Mouse (Mus musculus) lung, postnatal 25 days (tissue): ENCODE results near the gene Pitpnm3.

Experiments
- DNase-seq: peaks from one replicate; pipeline ENCODE4 v3.0.0; 2022; ENCODE audit warnings: low spot score

Pitpnm3 gene

GRCm38 (mm10) chr11:72136231-72136982, 829 bp upstream of the Pitpnm3 start:
- peak; percentile 61 for DNase-seq

DNA sequence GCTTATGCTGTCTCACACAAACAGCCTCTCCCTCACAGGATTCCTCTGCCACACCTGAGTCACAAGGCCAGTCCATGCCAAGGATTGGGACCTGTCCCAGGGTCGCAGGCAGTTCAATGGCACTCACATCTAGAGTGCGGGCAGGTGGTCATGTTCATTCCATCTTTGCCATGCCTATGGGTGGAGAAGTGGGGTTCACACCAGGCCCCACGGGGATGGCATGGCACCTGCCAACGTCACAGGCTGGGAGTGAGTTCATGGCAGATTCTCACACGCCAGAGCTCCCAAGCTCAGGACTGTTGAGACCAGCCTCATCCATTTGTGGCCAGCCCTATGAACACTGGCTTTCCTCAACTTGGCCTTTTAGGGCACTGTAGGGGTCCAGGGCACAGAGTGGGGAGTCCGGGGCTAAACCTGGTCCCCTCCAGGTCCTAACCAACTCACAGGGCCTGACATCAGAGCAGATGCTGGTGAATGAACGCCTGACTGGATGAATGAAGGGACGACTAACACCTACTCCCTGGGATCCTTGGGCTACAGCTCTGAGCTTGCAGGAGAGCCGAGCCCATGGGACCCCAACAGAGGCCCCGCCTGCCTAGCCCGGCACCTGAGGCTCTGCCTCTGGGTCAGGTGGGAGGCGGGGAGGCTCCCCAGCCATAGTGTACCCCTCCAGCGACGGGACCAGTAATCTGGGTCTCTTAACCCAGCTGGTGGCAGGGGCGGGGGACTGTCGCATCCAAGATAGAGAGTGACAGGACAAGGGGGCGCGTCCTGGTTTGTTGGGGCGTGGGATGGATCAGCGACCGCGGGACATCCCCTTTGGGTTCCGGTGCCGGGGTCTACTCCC, 819 bp downstream of the Pitpnm3 start:
- no peak for DNase-seq

GRCm38 (mm10) chr11:72133075-72133474, 2.5 kb downstream of the Pitpnm3 start:
- DNase-seq: peak; percentile 39

GRCm38 (mm10) chr11:72132266-72132665, 3.3 kb downstream of the Pitpnm3 start:
- DNase-seq: peak; percentile 88

DNA sequence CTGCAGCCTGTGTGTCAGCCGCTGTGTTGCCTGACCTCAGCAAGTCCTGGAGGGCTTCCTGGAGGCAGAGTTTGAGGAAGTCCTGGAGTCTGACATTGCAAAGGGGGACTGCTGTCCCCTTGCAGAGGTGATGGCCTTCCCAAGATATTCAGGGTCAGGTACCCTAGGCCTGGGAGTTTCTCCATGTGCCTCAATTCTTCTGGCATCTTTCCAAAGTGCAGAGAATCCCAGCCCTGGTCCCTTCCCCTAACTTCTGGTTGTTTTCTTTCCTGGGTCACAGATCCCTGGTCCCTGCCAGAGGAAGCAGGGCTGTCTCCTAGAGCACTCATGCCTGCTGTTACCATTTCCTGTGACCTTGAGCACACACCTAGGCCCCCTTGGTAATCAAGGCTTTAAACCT, 3.9 kb downstream of the Pitpnm3 start:
- DNase-seq: no peak

- DNase-seq: no peak
Measured at GRCm38 (mm10) chr11:72130905-72131304, 4.7 kb downstream of the Pitpnm3 start.

- DNase-seq: no peak
Measured at GRCm38 (mm10) chr11:72130472-72130871, 5.1 kb downstream of the Pitpnm3 start.

DNA sequence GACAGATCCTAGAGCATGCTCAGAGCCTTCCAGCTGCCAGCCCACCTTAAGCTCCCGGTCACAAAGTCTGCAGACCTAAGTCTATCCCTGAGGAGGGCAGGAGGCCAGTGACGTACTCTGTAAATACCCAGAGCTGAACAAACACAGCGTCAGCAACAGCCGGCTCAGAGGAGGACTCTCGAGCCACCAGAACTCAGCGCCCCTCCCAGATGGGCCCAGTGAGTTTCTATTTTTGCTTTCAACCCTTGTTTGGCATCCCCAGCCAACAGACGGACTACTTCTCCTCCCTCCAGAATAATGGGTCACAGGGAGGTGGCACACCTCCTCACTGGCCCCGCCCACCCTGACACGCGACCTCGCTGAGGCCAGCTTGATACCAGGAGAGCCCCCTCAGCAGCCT, 5.6 kb downstream of the Pitpnm3 start:
- DNase-seq: peak; percentile 87

DNA sequence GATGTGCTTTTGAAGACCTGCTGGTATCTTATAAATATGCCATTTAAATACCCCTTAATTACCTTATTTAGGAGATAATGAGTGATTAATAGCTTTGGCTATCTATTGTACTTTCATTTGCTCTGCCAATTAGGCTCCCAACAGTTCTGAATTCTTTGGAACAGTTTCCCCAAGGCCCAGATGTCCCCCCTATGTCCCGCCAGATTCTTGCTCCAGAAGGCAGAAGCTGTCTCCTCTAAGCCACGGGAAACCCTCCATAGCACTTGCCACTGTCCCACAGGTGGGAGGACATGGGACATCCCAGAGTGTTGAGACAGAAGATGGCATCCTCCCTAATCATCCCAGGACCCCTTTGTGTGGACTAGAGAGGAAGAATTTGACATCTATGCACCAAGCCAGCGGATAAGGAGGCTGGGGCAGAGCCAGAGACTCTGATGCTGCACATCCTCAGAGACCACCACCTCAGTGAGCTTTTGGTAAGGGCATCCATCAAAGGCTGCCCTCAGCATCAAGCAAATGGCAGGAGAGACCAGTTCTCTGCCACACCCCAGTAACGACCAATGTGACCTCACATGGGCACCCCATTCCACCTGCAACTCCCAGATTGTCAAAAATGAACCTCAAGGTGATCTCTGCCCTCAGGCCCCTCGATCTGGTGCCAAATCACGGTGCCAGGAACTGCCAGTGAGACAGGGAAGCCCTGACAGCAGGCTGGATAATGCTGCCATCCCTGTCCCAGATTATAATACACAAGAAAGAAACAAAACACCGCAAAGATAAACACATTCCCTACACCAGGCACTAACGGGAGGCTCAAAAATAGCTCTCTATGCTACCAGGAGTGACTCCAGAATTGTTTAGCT, 6.3 kb downstream of the Pitpnm3 start:
- no peak for DNase-seq

DNA sequence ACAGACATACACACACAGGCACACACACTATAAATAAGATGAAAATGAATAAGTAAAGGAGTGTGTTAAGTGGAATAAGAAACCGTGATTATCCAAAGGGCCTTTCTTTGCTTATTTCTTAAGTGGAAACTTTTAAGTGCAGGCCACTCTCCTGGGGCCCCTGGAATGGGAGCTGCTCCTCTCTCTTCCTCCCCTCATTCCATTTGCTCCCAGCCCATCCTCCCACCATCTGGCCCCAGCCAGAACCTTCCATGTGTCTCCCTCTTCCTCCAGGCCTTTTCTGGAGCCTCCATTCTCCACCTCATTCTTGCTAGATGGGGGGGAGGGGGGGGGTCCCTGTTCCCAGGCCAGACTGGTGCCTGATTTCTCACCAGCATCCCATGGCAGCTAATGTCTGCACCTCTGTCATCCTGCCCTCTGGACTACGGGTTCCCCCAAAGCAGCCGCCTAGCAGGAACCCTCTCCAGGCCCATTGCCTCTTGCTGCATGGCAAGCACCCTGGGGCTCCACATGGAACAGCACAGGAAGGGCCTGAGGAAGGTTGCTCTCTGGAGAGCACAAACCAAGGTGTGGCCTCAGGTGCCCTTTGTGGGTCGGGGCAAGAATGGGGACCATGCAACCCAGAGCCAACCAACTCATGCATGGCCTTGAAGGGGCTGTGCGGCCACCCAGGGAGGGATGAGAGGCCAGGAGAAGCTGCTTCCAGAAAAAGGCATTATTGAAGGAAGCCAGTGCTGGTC, 8.0 kb downstream of the Pitpnm3 start:
- DNase-seq: no peak

DNA sequence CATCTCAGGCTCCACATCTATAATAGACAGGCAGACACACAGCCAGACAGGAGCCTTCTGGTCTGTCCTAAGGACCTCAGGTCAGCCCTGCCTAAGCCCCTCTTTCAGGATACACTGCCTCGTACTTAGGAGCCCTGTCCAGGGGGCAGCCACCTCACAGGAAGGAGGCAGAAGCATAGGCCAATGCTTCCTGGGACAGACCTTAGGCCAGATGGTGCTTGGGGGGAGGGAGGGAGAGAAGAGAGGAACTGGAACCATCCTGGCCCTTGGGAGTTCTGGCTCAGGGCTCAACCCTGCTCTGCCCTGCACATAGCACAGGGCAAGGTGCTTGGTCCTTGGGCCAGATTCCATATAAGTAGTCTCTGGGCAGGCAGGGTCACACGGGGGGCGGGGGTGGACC, 9.8 kb downstream of the Pitpnm3 start:
- DNase-seq: no peak

- DNase-seq: no peak
Measured at GRCm38 (mm10) chr11:72123531-72123930, 12.0 kb downstream of the Pitpnm3 start.

- no peak for DNase-seq
Measured at GRCm38 (mm10) chr11:72120354-72120753, 15.2 kb downstream of the Pitpnm3 start.

- DNase-seq: no peak
Measured at GRCm38 (mm10) chr11:72118630-72119029, 16.9 kb downstream of the Pitpnm3 start.

DNA sequence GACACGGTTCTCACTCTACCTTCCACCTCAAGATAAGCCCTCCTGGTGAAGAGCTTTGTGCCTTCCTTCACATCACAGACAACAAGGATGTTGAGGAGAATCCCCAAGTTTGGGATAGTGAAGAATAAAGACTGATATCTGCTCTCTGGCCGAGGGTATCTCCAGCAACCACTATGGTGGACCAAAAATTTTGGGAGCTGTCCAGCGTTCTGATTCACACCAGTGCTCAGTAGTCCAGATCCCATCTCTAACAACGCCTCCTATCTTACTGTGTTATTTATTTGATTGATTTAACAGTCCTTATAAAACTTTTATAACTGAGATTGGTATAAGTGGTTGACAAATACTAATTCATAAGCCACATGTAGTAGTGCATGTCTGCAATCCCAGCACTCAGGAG, 22.3 kb downstream of the Pitpnm3 start:
- no peak for DNase-seq

- DNase-seq: no peak
Measured at GRCm38 (mm10) chr11:72110726-72111125, 24.9 kb downstream of the Pitpnm3 start.

DNA sequence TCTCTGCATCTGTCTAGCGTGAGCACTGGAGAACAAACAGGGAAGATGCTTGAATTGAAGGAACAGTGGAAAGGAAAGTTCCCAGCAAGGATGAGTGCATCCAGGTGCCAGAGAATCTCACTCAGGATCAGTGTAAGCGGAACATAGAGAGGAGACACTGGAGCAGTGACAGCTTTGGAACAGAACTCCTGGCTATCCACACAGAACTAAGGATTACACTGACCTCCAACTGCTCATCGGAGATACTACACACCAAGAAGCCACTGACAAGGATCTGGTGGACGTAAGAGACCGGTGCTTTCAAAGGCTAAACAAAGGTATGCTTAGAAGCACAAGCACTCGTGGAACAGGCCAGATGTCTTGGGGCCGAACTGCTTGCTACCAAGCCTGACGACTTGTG, 31.4 kb downstream of the Pitpnm3 start:
- DNase-seq: no peak

DNA sequence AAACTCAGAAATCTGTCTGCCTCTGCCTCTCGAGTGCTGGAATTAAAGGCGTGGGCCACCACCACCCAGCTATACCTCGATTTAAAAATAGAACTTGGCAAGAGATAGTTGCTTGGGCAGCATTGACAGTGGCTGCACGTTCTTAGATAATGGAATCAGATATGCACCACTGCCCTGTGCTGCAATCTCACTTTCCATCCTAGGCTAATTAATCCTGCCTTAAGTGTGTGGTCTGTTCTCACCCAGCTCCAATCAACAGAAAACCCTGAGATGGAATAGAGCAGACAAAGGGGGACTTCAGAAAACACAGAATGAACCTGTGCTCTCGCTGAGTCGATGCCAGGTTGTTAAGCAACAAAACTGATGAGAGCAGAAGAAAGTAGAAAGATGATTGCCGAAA, 32.0 kb downstream of the Pitpnm3 start:
- no peak for DNase-seq

- no peak for DNase-seq
Measured at GRCm38 (mm10) chr11:72100996-72101395, 34.6 kb downstream of the Pitpnm3 start.

- no peak for DNase-seq
Measured at GRCm38 (mm10) chr11:72099181-72099580, 36.4 kb downstream of the Pitpnm3 start.

DNA sequence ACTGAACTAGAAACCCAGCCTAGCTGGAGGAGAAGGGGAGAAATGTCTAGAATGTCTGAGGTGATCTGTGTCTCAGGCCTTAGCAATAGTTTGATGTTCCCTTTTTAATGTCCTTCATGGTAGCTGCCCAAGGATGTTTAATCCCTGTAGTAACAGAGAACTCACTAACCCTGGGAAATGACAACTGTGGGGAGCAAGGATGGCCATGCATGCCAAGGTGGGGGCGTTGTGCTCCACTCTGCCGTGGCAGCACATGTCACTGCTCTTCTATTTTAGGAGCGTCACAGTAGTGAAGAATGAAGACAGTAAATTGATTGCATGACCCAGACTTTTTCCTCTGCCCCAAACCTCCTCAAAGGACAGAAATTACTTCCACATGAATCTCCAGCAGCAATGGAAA, 37.6 kb downstream of the Pitpnm3 start:
- DNase-seq: no peak

DNA sequence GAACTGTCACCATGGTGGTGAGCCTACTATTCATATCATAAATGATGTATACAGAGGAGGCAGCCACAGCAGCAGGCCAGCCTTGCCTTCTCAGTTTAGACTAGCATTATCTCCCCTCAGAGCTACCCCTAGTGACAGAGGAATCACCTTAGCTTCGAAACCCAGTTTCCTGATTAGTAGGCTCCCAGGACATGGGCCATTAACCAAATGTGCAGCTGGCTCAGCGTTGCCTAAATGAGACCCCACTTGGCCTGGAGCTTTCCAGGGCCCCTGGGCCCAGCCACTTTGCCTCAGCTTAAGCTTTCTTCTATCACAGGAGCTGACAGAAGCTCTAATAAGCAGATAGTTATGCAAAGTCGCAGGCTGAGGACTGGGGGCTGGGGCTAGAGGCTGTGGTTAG, 39.6 kb downstream of the Pitpnm3 start:
- DNase-seq: no peak
